Mouse (Mus musculus): Measurements from ENCODE around the gene Rnpep.
A peak's percentile ranks its signal among the peaks of the same experiment; 100 is the strongest.

The Rnpep gene

DNA sequence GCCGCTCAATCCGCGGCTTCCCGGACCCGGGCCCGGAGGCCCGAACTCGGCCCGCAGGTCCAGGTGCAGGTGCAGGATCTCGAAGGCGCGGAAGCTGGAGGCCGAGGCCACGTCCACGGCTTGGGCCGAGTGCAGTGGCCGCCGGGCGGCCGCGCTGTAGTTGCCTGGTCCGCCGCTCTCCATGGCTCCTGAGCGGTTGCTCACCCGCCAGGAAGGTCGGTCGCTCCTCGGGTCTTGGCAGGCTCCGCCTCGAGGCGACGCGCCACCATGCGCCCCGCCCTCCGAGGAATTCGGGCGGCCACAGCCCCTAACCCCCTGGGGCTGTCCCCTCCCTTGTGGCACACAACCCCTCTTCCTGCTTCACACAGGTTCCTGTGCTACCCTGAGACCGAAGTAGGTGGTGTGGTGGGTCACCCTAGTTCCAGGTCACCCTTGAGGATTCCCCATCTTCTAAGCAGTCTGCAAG lies at the start of gene Rnpep:
Gene Rnpep, minus strand, starts transcription at position 259 of the 466 bp plus-strand sequence.
- peak; percentile 70 for DNase-seq (ENCODE audit: low spot score)

DNA sequence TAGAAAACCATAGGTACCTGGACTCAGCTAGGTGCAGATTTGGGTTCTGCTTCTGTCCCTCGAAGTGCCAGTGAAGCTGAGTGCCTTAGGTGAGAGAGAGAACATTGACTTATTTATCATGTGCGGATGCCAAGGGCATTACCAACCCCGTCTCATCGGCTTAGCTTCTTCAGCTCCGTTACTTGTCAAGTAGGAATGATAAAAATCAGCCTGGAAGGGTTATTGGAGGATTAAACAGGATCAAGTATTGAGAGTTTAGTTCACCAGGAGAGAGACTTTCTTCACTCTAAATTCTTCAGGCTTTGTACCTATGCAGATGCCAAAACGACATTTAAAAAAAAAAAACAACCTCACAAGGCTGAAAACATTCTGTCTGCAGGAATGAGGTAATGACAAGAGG lies 46.7 kb upstream of the Rnpep start:
- no peak for DNase-seq (ENCODE audit: low spot score)

GRCm38 (mm10) chr1:135328368-135328767 lies 44.5 kb upstream of the Rnpep start:
- DNase-seq (ENCODE audit: low spot score) = no peak

DNA sequence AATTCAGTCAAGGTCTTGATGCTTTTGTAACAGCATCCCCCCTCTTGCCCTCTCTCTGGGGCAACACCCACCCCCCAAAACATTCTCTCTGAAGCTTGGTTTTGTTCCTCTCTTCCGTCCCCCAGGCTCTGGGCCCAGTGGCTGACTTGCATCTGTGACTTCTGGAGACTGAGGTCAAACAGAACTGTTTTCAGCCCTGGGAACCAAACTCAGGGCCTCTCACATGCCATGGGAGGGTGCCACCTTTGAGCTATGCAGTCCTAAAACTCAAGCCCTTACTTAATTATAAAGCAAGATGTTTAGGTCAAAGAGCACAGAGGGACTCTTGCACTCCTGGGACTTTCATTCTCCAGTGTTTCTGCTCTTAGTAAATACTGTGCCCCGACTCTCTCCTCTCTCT lies 42.0 kb upstream of the Rnpep start:
- peak; percentile 55 for DNase-seq (ENCODE audit: low spot score)

DNA sequence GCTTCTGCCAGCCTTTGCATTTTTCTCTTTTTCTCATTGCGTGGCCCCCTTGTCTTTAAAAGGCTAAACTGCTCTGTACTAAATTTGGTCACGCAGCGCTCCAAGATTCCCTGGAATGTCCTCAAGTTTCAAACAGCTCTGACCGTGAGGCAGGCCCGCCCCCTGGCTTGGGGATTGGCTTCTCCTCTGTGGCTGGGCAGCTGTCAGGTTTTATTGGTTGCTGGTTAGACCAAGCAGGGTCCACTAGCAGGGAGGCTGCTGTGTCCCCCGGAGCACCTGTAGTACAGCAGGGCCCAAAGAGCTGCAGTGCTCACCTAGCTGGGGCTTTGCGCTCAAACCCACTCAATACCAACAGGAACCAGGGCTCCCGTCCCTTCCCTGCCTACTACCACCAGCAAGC lies 40.7 kb upstream of the Rnpep start, which contains the start of gene Lmod1:
Gene Lmod1, plus strand, starts transcription at position 237 of the 400 bp plus-strand sequence.
- DNase-seq (ENCODE audit: low spot score) = peak; percentile 67

GRCm38 (mm10) chr1:135323367-135323901 lies 39.5 kb upstream of the Rnpep start:
- DNase-seq (ENCODE audit: low spot score) = peak; percentile 61

DNA sequence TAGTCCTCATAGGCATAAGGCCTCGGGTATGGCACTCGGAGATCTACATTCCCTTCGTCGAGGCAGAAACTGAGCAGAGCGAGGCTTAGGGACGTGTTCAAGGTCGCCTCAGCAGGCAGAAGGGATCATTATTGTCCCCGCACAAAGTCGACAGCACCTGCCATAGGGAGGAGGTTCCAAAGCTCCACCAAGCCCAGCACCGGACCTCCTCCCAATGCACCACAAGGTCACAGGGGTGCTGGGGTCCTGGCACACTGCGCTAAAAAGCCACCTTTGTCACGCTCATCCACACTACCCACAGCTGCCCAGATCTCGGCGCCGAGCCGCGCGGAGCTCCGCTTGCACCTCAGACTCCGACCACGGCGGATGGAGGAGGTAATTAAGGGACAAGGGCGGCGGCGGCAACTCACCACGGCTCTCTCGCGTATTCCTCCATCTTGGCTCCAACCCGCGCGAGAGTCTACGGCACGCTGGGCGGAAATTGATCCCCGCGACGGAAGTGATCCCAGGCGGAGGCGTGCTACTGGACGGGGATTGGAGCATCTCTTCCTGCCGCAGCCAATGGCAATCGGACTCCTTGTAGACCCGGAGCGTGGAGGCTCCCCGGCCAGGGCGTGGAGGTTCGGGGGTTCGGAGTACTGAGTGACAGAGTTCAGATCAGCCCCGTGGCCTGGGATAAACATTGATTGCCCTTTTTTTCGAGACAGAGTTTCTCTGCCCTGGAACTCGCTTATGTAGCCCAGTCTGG lies 29.6 kb upstream of the Rnpep start, which contains the start of gene Timm17a:
Gene Timm17a, minus strand, starts transcription at position 495 of the 748 bp plus-strand sequence.
- DNase-seq (ENCODE audit: low spot score) = peak; percentile 92

GRCm38 (mm10) chr1:135312201-135312600 lies 28.3 kb upstream of the Rnpep start:
- peak; percentile 17 for DNase-seq (ENCODE audit: low spot score)

DNA sequence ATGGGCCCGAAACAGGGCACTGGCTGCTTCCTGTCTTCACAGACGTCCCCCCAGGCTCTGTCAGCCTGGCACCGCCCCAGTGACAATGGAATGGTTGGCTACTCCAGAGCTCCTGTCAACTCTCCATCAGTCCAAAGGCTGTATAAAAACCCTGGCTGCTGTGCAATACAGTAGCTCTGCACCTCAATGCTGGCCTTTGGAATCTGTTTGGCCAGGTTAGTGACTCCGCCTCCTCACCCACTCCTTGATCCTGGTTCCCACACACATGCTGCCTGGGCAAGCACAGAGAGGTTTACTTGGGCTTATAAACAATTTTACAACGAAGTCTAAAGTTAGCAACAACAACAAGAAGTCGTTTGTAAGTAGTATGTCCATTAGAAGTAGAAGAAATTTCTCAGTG lies 27.5 kb upstream of the Rnpep start:
- DNase-seq (ENCODE audit: low spot score) = peak; percentile 58

- no peak for DNase-seq (ENCODE audit: low spot score)
These were observed 7.0 kb upstream of the Rnpep start for GRCm38 (mm10) chr1:135290908-135291307.

DNA sequence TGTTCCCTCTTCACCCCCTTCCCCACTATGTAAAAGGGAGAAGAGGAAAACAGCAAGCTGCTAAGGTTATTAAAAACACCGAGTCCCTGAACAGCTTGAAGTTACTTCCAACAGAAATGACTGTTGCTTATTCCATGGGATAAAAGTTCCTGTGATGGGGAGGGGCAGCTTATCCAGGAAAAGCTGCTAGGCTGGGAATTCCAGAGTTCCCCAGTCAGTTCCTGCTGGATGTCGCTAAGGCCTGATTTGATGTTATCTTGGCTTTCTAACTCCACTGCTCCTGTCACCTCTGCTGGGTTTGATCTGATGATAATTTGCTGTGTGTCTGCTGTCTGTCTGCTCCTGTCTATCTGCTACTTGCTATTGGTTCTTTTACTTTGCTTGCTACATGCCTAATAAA lies 2.4 kb upstream of the Rnpep start:
- no peak for DNase-seq (ENCODE audit: low spot score)

- DNase-seq (ENCODE audit: low spot score) = peak; percentile 47
These were observed 528 bp downstream of the Rnpep start for GRCm38 (mm10) chr1:135283287-135283825.

DNA sequence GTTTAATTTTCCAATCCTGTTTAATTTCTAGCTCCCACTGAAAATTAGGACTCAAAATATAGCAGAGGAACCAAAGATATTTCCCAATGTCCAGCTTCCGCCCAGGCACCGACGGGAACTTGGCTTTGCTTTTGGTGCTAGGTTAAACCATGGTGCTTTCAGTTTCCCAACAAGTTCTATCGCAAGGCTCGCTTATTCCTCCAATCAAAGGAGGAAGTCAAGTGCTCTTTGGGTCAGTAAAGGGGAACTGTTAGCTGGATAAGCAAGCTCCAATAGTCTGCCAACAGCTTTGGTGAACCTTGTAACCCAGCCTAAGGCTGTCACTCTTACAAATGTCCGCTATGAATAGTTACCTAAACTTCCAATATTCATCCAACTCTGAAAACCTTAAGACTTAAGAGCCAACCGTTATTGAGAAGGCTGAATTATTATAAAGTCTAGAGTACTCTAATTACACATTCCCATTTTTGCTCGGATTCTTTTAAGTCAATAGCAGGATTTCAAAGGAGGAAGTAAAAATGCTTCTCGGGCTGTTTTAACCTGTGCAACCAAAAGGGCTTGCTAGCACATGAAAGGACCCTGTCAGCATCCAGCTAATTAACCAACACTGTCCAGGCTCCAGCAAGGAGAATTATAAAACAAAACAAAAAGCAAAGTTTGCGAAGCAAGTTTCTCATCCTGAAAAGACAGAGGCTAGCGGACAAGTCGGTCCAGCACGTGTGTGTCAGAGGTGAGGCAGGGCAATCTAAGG lies 1.2 kb downstream of the Rnpep start:
- peak; percentile 83 for DNase-seq (ENCODE audit: low spot score)

GRCm38 (mm10) chr1:135281841-135282240 lies 2.0 kb downstream of the Rnpep start:
- DNase-seq (ENCODE audit: low spot score) = no peak

GRCm38 (mm10) chr1:135280646-135281045 lies 3.2 kb downstream of the Rnpep start:
- DNase-seq (ENCODE audit: low spot score) = peak; percentile 40

DNA sequence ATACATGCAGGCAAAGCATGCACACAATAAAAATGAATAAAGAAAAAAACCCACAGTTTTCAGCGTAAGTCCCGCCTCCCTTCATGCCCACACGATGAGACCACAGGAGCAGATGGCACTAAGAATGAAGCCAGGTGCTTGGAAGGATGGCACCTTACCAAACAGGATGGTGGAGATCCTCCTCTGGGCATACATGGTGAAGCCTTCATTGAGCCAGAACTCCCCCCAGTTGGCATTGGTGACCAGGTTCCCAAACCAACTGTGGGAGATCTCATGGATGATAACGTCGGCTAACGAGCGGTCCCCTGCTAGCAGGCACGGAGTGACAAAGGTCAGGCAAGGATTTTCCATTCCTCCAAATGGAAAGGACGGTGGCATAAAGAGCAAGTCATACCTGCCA lies 12.5 kb downstream of the Rnpep start:
- DNase-seq (ENCODE audit: low spot score) = no peak

- DNase-seq (ENCODE audit: low spot score) = no peak
These were observed 16.0 kb downstream of the Rnpep start for GRCm38 (mm10) chr1:135267663-135268446.

GRCm38 (mm10) chr1:135265834-135266233 lies 18.1 kb downstream of the Rnpep start:
- DNase-seq (ENCODE audit: low spot score) = no peak

DNA sequence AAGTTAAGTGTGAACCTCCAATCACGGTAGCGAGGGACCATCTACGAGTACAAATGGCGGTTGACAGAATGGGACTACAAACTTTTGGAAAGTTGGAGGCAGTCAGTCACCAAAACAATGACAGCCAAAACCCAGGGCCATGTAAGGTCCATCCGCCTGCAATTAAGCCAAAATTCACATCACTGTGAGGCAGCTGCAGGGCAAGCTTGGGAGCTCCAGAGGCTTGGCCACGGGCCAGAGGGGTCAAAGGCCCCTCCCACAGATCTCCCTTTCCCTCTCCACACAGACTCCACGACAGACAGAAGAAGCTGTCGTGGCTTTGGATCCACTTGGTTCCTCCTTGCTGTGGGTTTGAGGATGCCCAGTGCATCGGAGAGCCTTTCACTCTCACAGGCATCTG lies 20.6 kb downstream of the Rnpep start:
- peak; percentile 24 for DNase-seq (ENCODE audit: low spot score)

DNA sequence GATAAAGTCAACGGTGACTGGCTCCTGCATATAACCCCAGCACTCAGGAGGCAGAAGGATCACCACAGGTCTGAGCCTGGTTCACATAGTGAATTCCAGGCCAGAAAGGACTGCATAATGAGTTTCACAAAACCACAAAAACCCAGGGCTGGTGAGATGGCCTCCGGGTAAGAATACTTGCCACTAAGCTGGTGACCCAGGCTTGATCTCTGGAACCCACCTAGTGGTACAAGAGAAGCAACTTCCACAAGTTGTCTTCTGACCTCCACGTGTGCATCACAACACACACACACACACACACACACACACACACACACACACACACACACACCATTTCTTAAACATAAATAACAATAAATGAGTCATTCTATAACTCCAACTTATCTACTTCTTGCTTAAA lies 21.6 kb downstream of the Rnpep start:
- DNase-seq (ENCODE audit: low spot score) = no peak

- DNase-seq (ENCODE audit: low spot score) = no peak
These were observed 23.0 kb downstream of the Rnpep start for GRCm38 (mm10) chr1:135260931-135261330.

GRCm38 (mm10) chr1:135259128-135259436 lies 24.8 kb downstream of the Rnpep start:
- DNase-seq (ENCODE audit: low spot score) = peak; percentile 92

All from adipocyte (in vitro differentiated cells).